Mouse (Mus musculus) spleen, adult 12 weeks (tissue): ENCODE results near the gene Frmd6.

Experiments used
- DNase-seq: peaks from one replicate; pipeline ENCODE4 v3.0.0; 2022; ENCODE audit warnings: low spot score

Frmd6 gene

GRCm38 (mm10) chr12:70853026-70853425 lies 27.7 kb downstream of the Frmd6 start:
- DNase-seq, result no peak

DNA sequence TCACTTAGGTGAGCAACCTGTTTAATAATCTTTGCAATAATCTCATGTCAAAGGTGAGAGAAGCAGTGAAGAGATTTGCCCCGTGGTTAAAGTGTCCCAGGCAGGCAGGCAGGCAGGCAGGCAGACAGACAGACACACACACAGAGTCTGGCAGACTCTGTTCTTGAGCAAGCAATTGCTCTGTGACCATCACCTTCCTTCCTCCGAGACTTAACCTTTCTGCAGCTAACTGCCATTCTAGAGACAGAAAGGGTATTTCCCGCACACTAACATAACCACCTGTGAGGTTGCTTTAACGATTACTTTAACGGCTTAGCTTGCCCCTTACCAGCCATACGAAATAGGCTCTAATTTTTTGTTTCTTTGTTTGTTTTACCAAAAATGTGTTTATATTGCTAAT lies 30.4 kb downstream of the Frmd6 start:
- no peak for DNase-seq

DNA sequence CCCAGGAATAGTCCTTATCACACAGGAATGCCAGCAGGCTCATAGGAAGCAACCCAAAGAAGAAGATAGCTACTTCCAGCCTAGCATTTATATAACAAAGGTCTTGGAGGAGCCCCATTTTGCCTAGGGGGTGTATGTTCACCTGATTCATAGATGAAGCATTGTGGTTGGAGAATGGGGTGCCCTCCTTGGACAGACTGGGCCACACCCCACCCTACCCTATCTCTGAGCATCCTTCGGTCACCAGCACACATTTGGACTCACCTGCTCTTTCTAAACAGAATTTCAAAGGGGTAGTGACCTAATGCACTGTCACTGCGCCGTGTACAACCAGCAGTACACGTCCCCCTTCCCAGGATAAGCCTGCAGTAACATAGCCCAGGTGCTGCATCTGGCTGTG lies 31.5 kb downstream of the Frmd6 start:
- no peak for DNase-seq

- DNase-seq, result no peak
Observed at GRCm38 (mm10) chr12:70863281-70863680, 38.0 kb downstream of the Frmd6 start.

GRCm38 (mm10) chr12:70867780-70868179 lies 42.5 kb downstream of the Frmd6 start:
- DNase-seq, result no peak

GRCm38 (mm10) chr12:70868190-70868987 lies 43.1 kb downstream of the Frmd6 start:
- no peak for DNase-seq

- DNase-seq, result no peak
Observed at GRCm38 (mm10) chr12:70868988-70869291, 43.6 kb downstream of the Frmd6 start.

DNA sequence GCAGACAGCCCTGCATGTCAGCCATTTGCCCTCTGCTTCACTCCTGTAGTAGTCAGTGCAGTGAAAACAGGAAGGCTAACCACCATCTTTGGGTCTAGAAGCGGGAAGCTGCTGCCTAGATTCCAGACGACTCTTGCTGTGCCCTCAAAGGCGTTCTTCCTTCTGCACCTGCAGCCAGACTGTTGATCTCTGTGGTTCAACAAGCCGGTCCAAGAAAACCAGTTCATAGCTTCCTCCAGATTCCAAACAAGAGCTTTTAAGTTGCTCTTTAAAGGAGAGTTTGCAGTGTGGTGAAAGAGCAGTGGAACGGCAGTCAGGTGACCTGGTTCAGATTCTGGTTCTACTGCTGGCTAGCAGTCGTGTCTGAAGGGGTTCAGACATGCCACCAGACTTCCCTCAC lies 48.2 kb downstream of the Frmd6 start:
- DNase-seq, result no peak

DNA sequence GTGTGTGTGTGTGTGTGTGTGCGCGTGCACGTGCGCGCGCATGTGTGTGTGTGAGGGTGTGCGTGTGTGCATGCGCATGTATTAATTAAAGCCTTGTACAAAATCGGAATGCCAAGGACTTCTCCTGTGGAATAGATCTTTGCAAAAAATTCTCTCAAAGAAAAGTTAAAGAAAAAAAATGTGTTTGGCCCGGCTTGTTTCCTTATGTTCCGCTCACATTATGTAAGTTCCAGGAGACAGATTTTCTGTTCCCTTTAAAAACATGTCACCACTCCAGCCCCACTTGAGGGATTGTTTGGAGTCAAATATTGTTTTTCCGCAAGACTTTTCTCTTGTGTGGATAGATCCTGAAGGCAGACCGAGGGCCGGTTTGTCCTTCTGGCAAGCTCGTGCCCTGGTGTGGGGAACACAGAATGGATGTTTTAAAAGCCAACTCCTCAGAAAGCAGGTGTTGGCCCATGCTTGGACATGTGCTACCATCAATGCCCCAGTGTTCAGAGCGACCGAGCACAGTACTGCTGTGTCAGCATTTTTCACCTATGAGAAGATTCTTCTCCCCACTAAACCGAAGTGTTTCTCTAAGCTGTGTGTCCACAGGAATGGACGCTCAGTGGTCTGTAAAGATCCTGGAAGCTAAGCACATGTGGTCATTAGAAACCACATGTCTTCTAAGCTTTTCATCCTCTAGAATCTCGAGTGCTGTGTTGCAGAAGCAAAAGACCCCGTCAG lies 51.1 kb downstream of the Frmd6 start:
- no peak for DNase-seq

DNA sequence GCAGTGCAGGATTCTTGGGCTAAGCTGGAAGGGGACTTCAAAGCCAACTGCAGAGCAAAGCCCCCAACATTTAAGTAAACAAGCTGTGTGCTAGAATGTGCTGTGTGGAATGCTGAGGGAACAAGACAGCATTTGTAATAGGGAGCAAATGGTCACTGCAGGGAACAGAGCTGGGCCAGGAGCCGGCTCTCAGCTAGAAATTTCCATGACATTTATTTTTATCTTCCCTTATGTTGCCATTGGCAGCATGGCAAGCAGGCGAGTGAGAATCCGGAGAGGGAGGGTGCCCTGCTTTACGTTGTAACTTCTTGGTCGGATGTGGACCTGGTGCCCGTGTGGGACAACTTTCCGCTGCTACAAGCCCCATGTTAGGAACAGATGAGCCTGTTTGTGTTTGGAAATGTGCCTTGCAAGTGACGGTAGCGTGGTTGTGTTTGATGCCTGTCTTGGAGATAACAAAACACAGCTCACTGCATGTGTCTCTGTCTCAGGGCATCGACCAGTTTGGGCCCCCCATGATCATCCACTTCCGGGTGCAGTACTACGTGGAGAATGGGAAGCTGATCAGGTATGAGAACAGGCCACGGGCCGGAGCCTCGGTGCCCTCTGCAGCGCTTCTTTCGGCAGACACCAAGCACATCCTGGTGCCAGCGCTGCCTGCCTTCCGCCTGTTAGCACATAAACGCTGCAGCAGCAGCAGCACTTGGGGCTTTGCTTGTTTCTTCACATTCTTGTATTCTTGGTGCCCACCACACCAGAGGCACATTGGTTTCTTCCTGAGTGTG lies 52.8 kb downstream of the Frmd6 start:
- DNase-seq, result no peak

GRCm38 (mm10) chr12:70880396-70880975 lies 55.2 kb downstream of the Frmd6 start:
- no peak for DNase-seq

DNA sequence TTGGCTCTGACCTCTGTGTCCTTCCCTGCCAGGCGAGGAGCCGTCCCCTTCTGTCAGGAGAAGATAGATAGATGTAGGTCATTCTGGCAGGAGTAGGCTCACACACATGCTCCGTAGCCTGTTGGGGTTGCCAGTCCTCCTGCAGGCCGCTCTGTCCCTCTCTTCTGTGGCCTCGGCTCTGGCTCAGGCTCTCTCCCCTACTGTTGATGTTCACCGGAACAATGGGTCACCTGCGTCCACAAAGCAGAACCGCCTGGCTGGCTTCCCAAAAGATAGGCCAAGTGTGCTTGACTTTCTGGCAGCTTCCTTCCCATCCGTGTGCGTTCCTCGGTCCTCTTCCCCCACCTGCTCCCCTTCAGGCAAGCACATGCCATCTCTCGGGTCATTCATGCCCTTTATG lies 56.0 kb downstream of the Frmd6 start:
- no peak for DNase-seq

- DNase-seq, result no peak
Observed at GRCm38 (mm10) chr12:70881854-70882253, 56.5 kb downstream of the Frmd6 start.

- DNase-seq, result no peak
Observed at GRCm38 (mm10) chr12:70883141-70883540, 57.8 kb downstream of the Frmd6 start.

- no peak for DNase-seq
Observed at GRCm38 (mm10) chr12:70884113-70884512, 58.8 kb downstream of the Frmd6 start.

DNA sequence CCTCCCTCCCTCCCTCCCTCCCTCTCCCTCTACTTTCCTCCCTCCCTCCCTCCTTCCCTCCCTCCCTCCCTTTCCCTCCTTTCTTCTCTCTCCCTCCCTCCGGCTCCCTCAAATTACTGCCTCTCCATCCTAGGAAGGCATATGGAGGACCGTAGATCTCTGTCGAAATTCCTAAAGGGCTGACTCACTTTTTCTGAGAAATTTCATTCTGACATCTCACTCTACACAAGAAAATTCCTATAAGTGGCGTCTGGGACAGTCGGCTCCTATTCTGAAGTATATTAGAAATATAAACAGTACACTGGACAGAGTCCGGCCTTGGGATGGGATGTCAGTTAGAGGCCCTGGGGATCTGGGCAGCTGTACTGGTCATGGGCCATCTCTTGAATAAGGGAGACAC lies 59.7 kb downstream of the Frmd6 start:
- no peak for DNase-seq

DNA sequence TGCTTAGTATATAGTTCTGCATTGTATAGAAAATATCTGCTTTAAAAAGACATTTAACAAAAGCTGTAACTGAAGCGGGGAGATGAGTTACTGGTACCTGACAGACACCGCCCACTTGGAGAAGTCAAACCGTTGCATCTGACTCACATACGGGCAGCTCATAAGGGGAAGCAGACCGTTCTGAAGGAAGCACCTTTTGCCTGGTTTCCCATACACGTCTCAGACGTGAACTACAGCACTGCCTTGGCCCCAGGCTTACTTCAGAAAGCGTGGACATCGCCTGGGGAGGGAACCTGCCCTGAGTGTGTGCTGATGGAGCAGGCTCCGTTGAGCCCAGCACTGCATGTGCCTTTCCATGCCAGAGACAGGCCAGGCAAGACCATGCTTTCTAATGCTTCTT lies 60.3 kb downstream of the Frmd6 start:
- DNase-seq, result no peak

- no peak for DNase-seq
Observed at GRCm38 (mm10) chr12:70890405-70890804, 65.1 kb downstream of the Frmd6 start.

GRCm38 (mm10) chr12:70890874-70891470 lies 65.7 kb downstream of the Frmd6 start:
- no peak for DNase-seq

DNA sequence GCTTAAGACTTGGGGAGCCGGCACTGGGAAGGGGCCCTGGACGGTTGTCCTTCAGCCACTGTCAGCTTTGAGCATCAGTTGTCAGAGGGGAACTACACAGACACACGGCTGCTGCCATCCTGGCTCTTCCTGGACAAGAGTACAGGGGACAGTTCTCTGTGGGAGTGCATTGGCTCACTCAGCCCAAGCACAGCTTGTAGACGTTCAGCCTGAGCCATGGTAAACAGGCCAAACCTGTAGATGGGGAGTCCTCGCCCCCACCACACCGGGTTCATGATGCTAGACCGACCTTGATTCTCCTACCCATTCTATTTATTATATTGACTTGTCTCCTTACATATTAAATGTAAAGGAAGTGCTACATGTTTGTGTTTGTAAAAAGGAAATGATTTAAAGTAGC lies 70.0 kb downstream of the Frmd6 start:
- no peak for DNase-seq

DNA sequence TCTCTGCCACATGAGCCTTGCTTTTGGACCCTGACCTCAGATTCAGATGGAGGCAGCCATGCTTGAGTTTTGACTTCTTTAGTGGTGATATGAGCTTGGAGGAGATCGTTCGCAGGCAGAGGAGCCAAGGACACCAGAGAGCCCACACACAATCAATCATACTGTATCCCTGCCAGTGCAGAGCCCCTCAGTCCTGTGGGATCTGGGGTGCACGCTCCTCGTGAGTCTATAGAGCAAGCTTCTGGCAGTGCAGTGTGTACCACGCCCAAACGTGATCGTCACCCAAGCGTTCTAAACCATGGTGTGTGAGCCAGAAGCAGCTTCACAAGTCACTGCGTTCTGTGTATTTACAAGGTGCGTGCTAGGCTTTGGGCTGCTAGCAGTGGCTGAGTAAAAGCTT lies 70.8 kb downstream of the Frmd6 start:
- no peak for DNase-seq

DNA sequence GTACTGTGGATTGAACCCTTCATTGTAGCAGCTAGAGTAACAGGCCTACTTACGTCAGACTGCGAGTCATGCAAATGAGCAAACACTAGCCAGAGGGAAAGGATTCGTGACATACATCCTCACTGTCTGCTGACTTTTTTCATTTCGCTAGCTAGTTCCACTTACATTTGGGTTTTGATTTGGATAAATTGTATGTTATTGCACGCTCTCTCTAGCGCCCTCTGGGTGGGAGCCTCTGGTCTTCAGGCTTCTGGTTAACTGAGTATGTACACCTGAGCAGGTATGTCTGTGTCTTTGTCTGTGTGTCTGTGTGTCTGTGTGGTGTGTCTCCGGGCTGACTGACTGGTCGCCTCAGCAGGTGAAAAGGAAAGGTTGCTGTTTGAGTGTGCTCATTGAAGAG lies 72.1 kb downstream of the Frmd6 start:
- DNase-seq, result no peak
